Mouse (Mus musculus) CH12.LX (cell line): ENCODE measurements at regions not wholly inside any gene's neighbourhood (a gene's known extent, or its start where the extent isn't known, plus 50 kb on each side); places are given as distances from the start of the nearest gene placed in this dataset.

Source experiments
- DNase-seq: peaks from one replicate; pipeline ENCODE4 v3.0.0-alpha.2; 2013; ENCODE audit errors: extremely low read depth
- H3K27ac ChIP-seq: 2 replicates; pipeline ENCODE4 v1.5.1; 2012; ENCODE audit warnings: low read depth, mild to moderate bottlenecking, control low read depth, moderate library complexity; ENCODE audit not compliant: insufficient read depth
- H3K27me3 ChIP-seq: replicated peaks from 2 replicates; pipeline ENCODE3; 2012; ENCODE audit warnings: inconsistent platforms
- H3K36me3 ChIP-seq, 2 experiments: replicated peaks in 1 of 2; 2 replicates each; pipeline versions ENCODE3 to v1.6.1; 2012; ENCODE audit warnings: inconsistent platforms in 1 of 2, low read length in 1 of 2, mild to moderate bottlenecking in 1 of 2, mixed read lengths in 1 of 2, moderate library complexity in 1 of 2; ENCODE audit not compliant: control insufficient read depth in 1 of 2, insufficient read depth in 1 of 2
- H3K4me1 ChIP-seq, 2 experiments: 2 replicates each; pipeline ENCODE4 v1.6.1; 2012; ENCODE audit warnings: inconsistent platforms in 1 of 2, moderate library complexity in 1 of 2; ENCODE audit not compliant: insufficient read depth in 2 of 2, control insufficient read depth in 1 of 2
- H3K4me2 ChIP-seq: 2 replicates; pipeline ENCODE4 v1.6.1; 2012; ENCODE audit warnings: low read depth, mild to moderate bottlenecking, control low read depth; ENCODE audit not compliant: poor library complexity, insufficient read depth, severe bottlenecking
- H3K4me3 ChIP-seq, 3 experiments: fragments of 150-350 bp in 1 of 3; sonication (generic) in 1 of 3; replicated peaks in 1 of 3; 2 replicates each; pipeline versions ENCODE3 to v1.5.1; 2011 to 2012; ENCODE audit warnings: low read depth in 2 of 3, low read length in 2 of 3, mild to moderate bottlenecking in 2 of 3, moderate library complexity in 2 of 3, control low read depth in 1 of 3, improper control_type of control experiment in 1 of 3, inconsistent platforms in 1 of 3, mixed read lengths in 1 of 3; ENCODE audit not compliant: poor library complexity in 1 of 3
- H3K79me2 ChIP-seq: replicated peaks from 2 replicates; pipeline ENCODE4 v1.6.1; 2012; ENCODE audit warnings: mild to moderate bottlenecking, moderate library complexity; ENCODE audit not compliant: control insufficient read depth, poor library complexity, insufficient read depth, severe bottlenecking; ENCODE audit errors: extremely low read depth
- H3K9ac ChIP-seq: 2 replicates; pipeline ENCODE4 v1.6.1; 2012; ENCODE audit warnings: low read depth, mild to moderate bottlenecking, control low read depth, moderate library complexity; ENCODE audit not compliant: insufficient read depth
- H3K9me3 ChIP-seq: replicated peaks from 2 replicates; pipeline ENCODE3; 2012; ENCODE audit warnings: low read length, inconsistent platforms, mixed read lengths
- BHLHE40 ChIP-seq: IDR thresholded peaks from 2 replicates; pipeline ENCODE4 v1.6.1; 2011; ENCODE audit warnings: mild to moderate bottlenecking, low read depth, low read length, improper control_type of control experiment
- CTCF ChIP-seq, 2 experiments: IDR thresholded peaks in 1 of 2; conservative IDR thresholded peaks in 1 of 2; 2 replicates each; pipeline ENCODE4 v1.5.1; 2011 to 2012; ENCODE audit warnings: low read depth in 2 of 2, low read length in 2 of 2, improper control_type of control experiment in 1 of 2, inconsistent platforms in 1 of 2, mild to moderate bottlenecking in 1 of 2, moderate library complexity in 1 of 2
- ELF1 ChIP-seq: IDR thresholded peaks from 2 replicates; pipeline ENCODE4 v1.6.1; 2014; ENCODE audit warnings: low read depth, mild to moderate bottlenecking, inconsistent platforms, low read length, improper control_type of control experiment
- EP300 ChIP-seq: IDR thresholded peaks from 2 replicates; pipeline ENCODE4 v1.6.1; 2011; ENCODE audit warnings: low read length, improper control_type of control experiment
- GABPA ChIP-seq: IDR thresholded peaks from 2 replicates; pipeline ENCODE4 v1.6.1; 2012; ENCODE audit warnings: low read depth, low read length, improper control_type of control experiment, inconsistent platforms; ENCODE audit not compliant: insufficient replicate concordance
- HCFC1 ChIP-seq: IDR thresholded peaks from 2 replicates; pipeline ENCODE4 v1.6.1; 2012; ENCODE audit warnings: low read depth, mild to moderate bottlenecking, inconsistent platforms, low read length, improper control_type of control experiment
- IRF4 ChIP-seq: IDR thresholded peaks from 2 replicates; pipeline ENCODE4 v1.6.1; 2014; ENCODE audit warnings: low read depth, mild to moderate bottlenecking, inconsistent platforms, low read length, improper control_type of control experiment
- JUN ChIP-seq: IDR thresholded peaks from 2 replicates; pipeline ENCODE4 v1.6.1; 2011; ENCODE audit warnings: low read depth, mild to moderate bottlenecking, low read length, improper control_type of control experiment, moderate library complexity; ENCODE audit not compliant: insufficient read depth
- KAT2A ChIP-seq: IDR thresholded peaks from 2 replicates; pipeline ENCODE4 v1.6.1; 2012; ENCODE audit warnings: low read length, improper control_type of control experiment, inconsistent platforms; ENCODE audit not compliant: insufficient replicate concordance
- MAZ ChIP-seq: IDR thresholded peaks from 2 replicates; pipeline ENCODE4 v1.6.1; 2012; ENCODE audit warnings: low read depth, mild to moderate bottlenecking, inconsistent platforms, low read length, improper control_type of control experiment, moderate library complexity
- MEF2A ChIP-seq: IDR thresholded peaks from 2 replicates; pipeline ENCODE4 v1.6.1; 2014; ENCODE audit warnings: low read depth, mild to moderate bottlenecking, inconsistent platforms, low read length, improper control_type of control experiment, borderline replicate concordance
- MXI1 ChIP-seq: IDR thresholded peaks from 2 replicates; pipeline ENCODE4 v1.6.1; 2011; ENCODE audit warnings: mild to moderate bottlenecking, low read depth, low read length, improper control_type of control experiment
- MYC ChIP-seq: IDR thresholded peaks from 2 replicates; pipeline ENCODE4 v1.6.1; 2011; ENCODE audit warnings: low read depth, mild to moderate bottlenecking, improper control_type of control experiment, low read length
- NELFE ChIP-seq: IDR thresholded peaks from 2 replicates; pipeline ENCODE4 v1.6.1; 2011; ENCODE audit warnings: low read depth, low read length, improper control_type of control experiment
- PAX5 ChIP-seq: IDR thresholded peaks from 2 replicates; pipeline ENCODE4 v1.6.1; 2012; ENCODE audit warnings: low read length, inconsistent platforms, mixed read lengths
- POLR2A ChIP-seq: IDR thresholded peaks from 2 replicates; pipeline ENCODE4 v1.6.1; 2011; ENCODE audit warnings: low read depth, mild to moderate bottlenecking, improper control_type of control experiment, low read length
- RAD21 ChIP-seq: IDR thresholded peaks from 2 replicates; pipeline ENCODE4 v1.6.1; 2011; ENCODE audit warnings: low read depth, mild to moderate bottlenecking, low read length, improper control_type of control experiment, moderate library complexity
- SIN3A ChIP-seq: IDR thresholded peaks from 2 replicates; pipeline ENCODE4 v1.6.1; 2012; ENCODE audit warnings: low read length, improper control_type of control experiment, inconsistent platforms
- TCF12 ChIP-seq: IDR thresholded peaks from 2 replicates; pipeline ENCODE4 v1.6.1; 2014; ENCODE audit warnings: low read depth, mild to moderate bottlenecking, inconsistent platforms, low read length, improper control_type of control experiment
- USF1 ChIP-seq: IDR thresholded peaks from 2 replicates; pipeline ENCODE4 v1.6.1; 2014; ENCODE audit warnings: low read depth, mild to moderate bottlenecking, inconsistent platforms, low read length, improper control_type of control experiment
- USF2 ChIP-seq: conservative IDR thresholded peaks from 2 replicates; pipeline ENCODE4 v1.6.1; 2011; ENCODE audit warnings: low read depth, low read length, improper control_type of control experiment
- ZC3H11A ChIP-seq: IDR thresholded peaks from 2 replicates; pipeline ENCODE4 v1.6.1; 2012; ENCODE audit warnings: low read depth, mild to moderate bottlenecking, inconsistent platforms, low read length, improper control_type of control experiment
- dilution Hi-C: fragments of 300-500 bp; cut with MboI; formaldehyde crosslinking; loops from 2 replicates; pipeline ENCODE4 v1.14.3; 2020; ENCODE audit warnings: low sequenced_read_pairs; ENCODE audit not compliant: extremely low pct_unique_long_range_greater_than_20kb, extremely low pct_ligation_motif_present
- in situ Hi-C: fragments of 300-500 bp; cut with MboI; formaldehyde crosslinking; loops from 3 replicates; pipeline ENCODE4 v1.14.3; 2019; ENCODE audit warnings: low sequenced_read_pairs, low pct_ligation_motif_present, low pct_unique_long_range_greater_than_20kb, mixed read lengths

- no peaks in the 10 kb centered on the region for H3K27me3 ChIP-seq
- H3K79me2 ChIP-seq = no peaks in the 10 kb centered on the region
- H3K36me3 ChIP-seq = no peaks in the 10 kb centered on the region
- no peak overlapping the region for H3K4me2 ChIP-seq
- no peak overlapping the region for H3K9ac ChIP-seq
- dilution Hi-C loops = no loop called here
- DNase-seq = no peak
- no peak overlapping the region for H3K4me3 ChIP-seq
- TF ChIP-seq JUN = no peak
- TF ChIP-seq TCF12 = no peak
- TF ChIP-seq MYC = no peak
- no peak for TF ChIP-seq SIN3A
- TF ChIP-seq NELFE = no peak
- TF ChIP-seq PAX5 = no peak
- no peaks in the 10 kb centered on the region for H3K9me3 ChIP-seq
- in situ Hi-C loops = no loop called here
- no peak overlapping the region for H3K27ac ChIP-seq
- peaks cover 0 to 3% of the 10 kb centered on the region in 2 experiments; a peak in 1 of 4 replicates for H3K4me1 ChIP-seq
Measured at GRCm38 (mm10) chr2:51443946-51444345, 183.4 kb upstream of the Tas2r134 start.

GRCm38 (mm10) chr2:51439047-51439446 lies 188.3 kb upstream of the Tas2r134 start:
- Histone ChIP-seq H3K27ac (no peak overlapping the region), H3K79me2 (no peaks in the 10 kb centered on the region), H3K9ac (no peak overlapping the region), H3K4me3 (no peak overlapping the region), H3K4me2 (no peak overlapping the region), H3K36me3 (no peaks in the 10 kb centered on the region), H3K27me3 (no peaks in the 10 kb centered on the region), H3K9me3 (no peaks in the 10 kb centered on the region), H3K4me1 (0 out of 4 replicates have a peak, but pooled peaks cover 0 to 3% of the 10 kb centered on the region in 2 experiments)
- dilution Hi-C loops = no loop called here
- TF ChIP-seq MEF2A = no peak
- TF ChIP-seq PAX5 = no peak
- TF ChIP-seq ELF1 = no peak
- TF ChIP-seq RAD21 = no peak
- TF ChIP-seq USF2 = no peak
- TF ChIP-seq MXI1 = no peak
- TF ChIP-seq EP300 = no peak
- TF ChIP-seq KAT2A = no peak
- TF ChIP-seq USF1 = no peak
- TF ChIP-seq IRF4 = no peak
- TF ChIP-seq MAZ = no peak
- TF ChIP-seq NELFE = no peak
- TF ChIP-seq HCFC1 = no peak
- no peak for TF ChIP-seq BHLHE40
- TF ChIP-seq POLR2A = no peak
- TF ChIP-seq GABPA = no peak
- no peak for TF ChIP-seq ZC3H11A
- TF ChIP-seq CTCF (conservative IDR thresholded peaks at IDR 0.05 in 1 of 2, IDR thresholded peaks at IDR 0.05 in 1 of 2; ENCODE audit: low read depth in 2 of 2, low read length in 2 of 2) = no peak
- DNase-seq = no peak
- in situ Hi-C loops = no loop called here
